ENCODE assay signal across 17 mouse cellular contexts in the genomic region with DNA sequence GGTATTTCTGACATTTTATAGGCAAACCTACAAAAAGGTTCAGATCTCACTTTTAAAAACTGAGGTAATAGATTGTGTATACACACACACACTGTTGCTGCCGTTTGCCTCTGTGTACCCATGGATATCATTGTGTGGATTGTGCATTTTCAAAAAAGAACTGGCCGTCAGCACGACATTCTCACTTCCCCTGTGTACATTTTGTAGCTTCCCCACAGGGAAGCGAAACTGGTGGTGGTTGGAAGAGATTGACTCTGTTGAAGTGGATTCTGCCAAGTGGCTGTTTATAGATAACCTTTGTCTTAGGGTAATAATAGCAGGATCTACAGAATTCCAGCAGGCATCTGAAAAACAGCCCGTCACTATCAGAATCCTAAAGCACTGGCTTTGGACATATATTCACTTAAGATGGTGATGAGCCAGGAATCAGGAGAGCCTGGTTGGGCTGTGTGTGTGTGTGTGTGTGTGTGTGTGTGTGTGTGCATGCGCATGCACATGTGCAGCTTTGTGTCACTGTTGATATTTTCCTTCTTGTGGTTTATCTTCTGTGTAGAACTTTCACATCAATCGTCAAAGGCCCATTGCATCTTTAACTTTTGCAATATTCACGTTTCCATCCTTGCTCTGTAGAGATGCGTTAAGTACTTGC.
DNase-seq lines count a peak whose midpoint lies in the region; ATAC-seq lines count a peak whose summit lies in the region.
"Had no signal": no experiment of that assay in that cellular context is flagged by ENCODE, and none has a peak within 500 bp of the region (broad histone marks: within the 10 kb centered on the region; RNA-seq: fewer than 3 reads in every experiment).

No protein-coding gene starts in this region.

- no peak overlapping the region for H3K9ac ChIP-seq in heart, embryonic 13.5 days
- H3K9ac ChIP-seq: embryonic facial prominence, embryonic 13.5 days; hindbrain, embryonic 13.5 days had no signal

- no peak overlapping the region for H3K4me3 ChIP-seq in heart, embryonic 13.5 days
- no peak overlapping the region for H3K4me3 ChIP-seq in heart, embryonic 10.5 days
- H3K4me3 ChIP-seq: embryonic facial prominence, embryonic 13.5 days; hindbrain, embryonic 13.5 days had no signal

- H3K27me3 ChIP-seq in heart, embryonic 13.5 days (replicated peaks): no peaks in the 10 kb centered on the region
- no peaks in the 10 kb centered on the region for H3K27me3 ChIP-seq in heart, embryonic 10.5 days (ENCODE audit: insufficient read depth, poor library complexity, severe bottlenecking)
- no peaks in the 10 kb centered on the region for H3K27me3 ChIP-seq in splenic B cell, adult 2 months (ENCODE audit: control insufficient read depth, insufficient read depth, low read length, poor library complexity, severe bottlenecking)
- H3K27me3 ChIP-seq: embryonic facial prominence, embryonic 13.5 days; hindbrain, embryonic 13.5 days had no signal

- peaks cover 7% of the 10 kb centered on the region; the same call in 1 of the 2 replicates for H3K4me1 ChIP-seq in heart, embryonic 13.5 days
- H3K4me1 ChIP-seq in heart, embryonic 10.5 days: peaks cover 14% of the 10 kb centered on the region
- H3K4me1 ChIP-seq: hindbrain, embryonic 13.5 days had no signal

- H3K4me2 ChIP-seq in heart, embryonic 13.5 days: no peak overlapping the region
- H3K4me2 ChIP-seq: embryonic facial prominence, embryonic 13.5 days; hindbrain, embryonic 13.5 days had no signal

- DNase-seq in heart, embryonic 10.5 days (ENCODE audit: low spot score): no peak
- DNase-seq in spleen, adult 18-20 months: peak; percentile 38 to 39
- DNase-seq in spleen, adult 12 weeks (ENCODE audit: low spot score): no peak
- peak; percentile 92 for DNase-seq in splenic B cell, adult 2 months (ENCODE audit: low read depth, low spot score)
- DNase-seq in embryo, embryonic 9.5 days (ENCODE audit: extremely low spot score): no peak
- no peak for DNase-seq in T-cell, adult 2 months (ENCODE audit: low spot score)
- DNase-seq: adrenal gland, postnatal 25 days; cerebellum, adult 11 months; gastrocnemius, postnatal 36 days; kidney, postnatal 10 days; layer of hippocampus, postnatal 36 days; retina, postnatal 1 day had no signal

- 60% methylated on average over 9 of the region's 9 CpGs for WGBS in heart, embryonic 13.5 days
- 67% methylated on average over 9 of the region's 9 CpGs for WGBS in heart, embryonic 10.5 days

- no peak for ATAC-seq in heart, embryonic 13.5 days (ENCODE audit: extremely low read depth, insufficient number of reproducible peaks, low FRiP score, low TSS enrichment)
- peak; percentile 96 for ATAC-seq in granulocyte monocyte progenitor cell, adult 5-6 weeks (replicated peaks; ENCODE audit: poor library complexity, severe bottlenecking)
- ATAC-seq: intestine, embryonic 16.5 days had no signal

- H3K36me3 ChIP-seq in heart, embryonic 13.5 days: no peaks in the 10 kb centered on the region
- H3K36me3 ChIP-seq in heart, embryonic 10.5 days: no peaks in the 10 kb centered on the region
- no peaks in the 10 kb centered on the region for H3K36me3 ChIP-seq in splenic B cell, adult 2 months (ENCODE audit: control insufficient read depth, insufficient read depth, low read length, poor library complexity, severe bottlenecking)
- H3K36me3 ChIP-seq: embryonic facial prominence, embryonic 13.5 days; hindbrain, embryonic 13.5 days had no signal

- no peaks in the 10 kb centered on the region for H3K9me3 ChIP-seq in heart, embryonic 13.5 days
- H3K9me3 ChIP-seq in heart, embryonic 10.5 days: no peaks in the 10 kb centered on the region
- H3K9me3 ChIP-seq: embryonic facial prominence, embryonic 13.5 days; hindbrain, embryonic 13.5 days had no signal

- 0 out of 2 replicates have a peak overlapping the region, but pooled peaks have one; percentile 24 for H3K27ac ChIP-seq in heart, embryonic 13.5 days (replicated peaks)
- H3K27ac ChIP-seq in heart, embryonic 10.5 days: no peak overlapping the region
- H3K27ac ChIP-seq: embryonic facial prominence, embryonic 13.5 days; hindbrain, embryonic 13.5 days had no signal

Comparison
In these comparisons a context has a peak if more than half of its experiments do, and no peak if none do; other contexts are left out.
1. DNase-seq: peak in spleen, adult 18-20 months (2 of 2) and splenic B cell, adult 2 months (single experiment); none in heart, embryonic 10.5 days (single experiment), spleen, adult 12 weeks (single experiment), embryo, embryonic 9.5 days (single experiment) and T-cell, adult 2 months (single experiment).